Mouse (Mus musculus) limb, embryonic 12.5 days (tissue): ENCODE results near the gene Pdgfb. TPM values are rescaled to one million over a fixed set of nuclear protein-coding genes. Genes with fewer than 3 reads are reported as not detected.

Experiments
- ATAC-seq: fragments of 200-750 bp; cut with Nextera tagmentation; 2 replicates; pipeline ENCODE4 v1.8.0; 2017; ENCODE audit warnings: low read depth, moderate TSS enrichment; ENCODE audit not compliant: insufficient number of reproducible peaks, insufficient read depth, low FRiP score, low TSS enrichment
- H3K27ac ChIP-seq: fragments of 300-500 bp; sonication (generic); 2 replicates; pipeline ENCODE4 v1.5.1; 2016; ENCODE audit warnings: mild to moderate bottlenecking, moderate library complexity
- H3K27me3 ChIP-seq: fragments of 300-500 bp; sonication (generic); 2 replicates; pipeline ENCODE4 v1.6.1; 2016; ENCODE audit warnings: mild to moderate bottlenecking, moderate library complexity
- H3K36me3 ChIP-seq: fragments of 300-500 bp; sonication (generic); 2 replicates; pipeline ENCODE4 v1.6.1; 2016; ENCODE audit warnings: mild to moderate bottlenecking, moderate library complexity
- H3K4me1 ChIP-seq: fragments of 300-500 bp; sonication (generic); replicated peaks from 2 replicates; pipeline ENCODE4 v1.6.1; 2016
- H3K4me2 ChIP-seq: fragments of 300-500 bp; sonication (generic); 2 replicates; pipeline ENCODE4 v1.6.1; 2016; ENCODE audit warnings: mild to moderate bottlenecking, moderate library complexity
- H3K4me3 ChIP-seq: fragments of 300-500 bp; sonication (generic); replicated peaks from 2 replicates; pipeline ENCODE4 v1.5.1; 2016; ENCODE audit warnings: mild to moderate bottlenecking
- H3K9ac ChIP-seq: fragments of 300-500 bp; sonication (generic); replicated peaks from 2 replicates; pipeline ENCODE4 v1.6.1; 2016; ENCODE audit warnings: mild to moderate bottlenecking, moderate library complexity
- H3K9me3 ChIP-seq: fragments of 300-500 bp; sonication (generic); 2 replicates; pipeline ENCODE4 v1.6.1; 2016; ENCODE audit warnings: mild to moderate bottlenecking, moderate library complexity
- WGBS: fragments of 180-500 bp; shearing (Covaris S2); methylation state at CpG from one replicate; pipeline ENCODE4 v1.1.7; 2016; 5-methylcytosine and 5-hydroxymethylcytosine counted together
- polyA plus RNA-seq: library from polyadenylated mRNA; unstranded; fragments of >200 nt; fragmentation: Nextera tagmentation; extraction: Ambion mirVana; gene quantifications from 2 replicates; pipeline ENCODE4 v1.2.1, GENCODE M21; 2016

Gene Pdgfb
- polyA plus RNA-seq, 1 experiment from 2014 or later, result 2.8 TPM

GRCm38 (mm10) chr15:80034366-80034765 is 19.6 kb upstream of the Pdgfb start:
- Histone ChIP-seq H3K4me2 (no peak overlapping the region), H3K4me3 (no peak overlapping the region), H3K4me1 (no peaks in the 10 kb centered on the region), H3K36me3 (no peaks in the 10 kb centered on the region), H3K9me3 (peaks cover 12% of the 10 kb centered on the region; the same call in 1 of the 2 replicates), H3K27ac (no peak overlapping the region), H3K27me3 (no peaks in the 10 kb centered on the region), H3K9ac (no peak overlapping the region)
- 72% methylated on average over 7 of the region's 7 CpGs for whole genome bisulfite sequencing
- ATAC-seq, result no peak

- H3K36me3 ChIP-seq, result no peaks in the 10 kb centered on the region
- no peak for ATAC-seq
- no peak overlapping the region for H3K4me2 ChIP-seq
- H3K27me3 ChIP-seq, result no peaks in the 10 kb centered on the region
- no peak overlapping the region for H3K9ac ChIP-seq
- WGBS, result 87% methylated on average over 4 of the region's 4 CpGs
- H3K9me3 ChIP-seq, result peaks cover 8% of the 10 kb centered on the region; the same call in 1 of the 2 replicates
- H3K4me3 ChIP-seq, result no peak overlapping the region
- no peaks in the 10 kb centered on the region for H3K4me1 ChIP-seq
- H3K27ac ChIP-seq, result no peak overlapping the region
Observed at GRCm38 (mm10) chr15:80031133-80031532, 16.4 kb upstream of the Pdgfb start.

- no peaks in the 10 kb centered on the region for H3K27me3 ChIP-seq
- no peaks in the 10 kb centered on the region for H3K4me1 ChIP-seq
- no peaks in the 10 kb centered on the region for H3K36me3 ChIP-seq
- ATAC-seq, result no peak
- WGBS, result 93% methylated on average over 10 of the region's 10 CpGs
- H3K9ac ChIP-seq, result no peak overlapping the region
- no peak overlapping the region for H3K4me2 ChIP-seq
- peaks cover 8% of the 10 kb centered on the region; the same call in 1 of the 2 replicates for H3K9me3 ChIP-seq
- no peak overlapping the region for H3K4me3 ChIP-seq
- H3K27ac ChIP-seq, result no peak overlapping the region
Observed at GRCm38 (mm10) chr15:80030399-80030798, 15.6 kb upstream of the Pdgfb start.

- ATAC-seq, result no peak
- H3K9me3 ChIP-seq, result peaks cover 8% of the 10 kb centered on the region; the same call in 1 of the 2 replicates
- H3K4me1 ChIP-seq, result peaks cover 6% of the 10 kb centered on the region; the same call in 1 of the 2 replicates
- no peak overlapping the region for H3K4me2 ChIP-seq
- H3K9ac ChIP-seq, result no peak overlapping the region
- no peak overlapping the region for H3K27ac ChIP-seq
- H3K36me3 ChIP-seq, result no peaks in the 10 kb centered on the region
- no peaks in the 10 kb centered on the region for H3K27me3 ChIP-seq
- H3K4me3 ChIP-seq, result no peak overlapping the region
- WGBS, result 78% methylated on average over 5 of the region's 5 CpGs
Observed at GRCm38 (mm10) chr15:80028862-80029261, 14.1 kb upstream of the Pdgfb start.

- WGBS, result 78% methylated on average over 14 of the region's 14 CpGs
- Histone ChIP-seq H3K9ac (no peak overlapping the region), H3K4me1 (peaks cover 6% of the 10 kb centered on the region; the same call in 1 of the 2 replicates), H3K9me3 (peaks cover 8% of the 10 kb centered on the region; the same call in 1 of the 2 replicates), H3K36me3 (no peaks in the 10 kb centered on the region), H3K4me3 (no peak overlapping the region), H3K27me3 (peaks cover 7% of the 10 kb centered on the region; the same call in 1 of the 2 replicates), H3K4me2 (no peak overlapping the region), H3K27ac (no peak overlapping the region)
- ATAC-seq, result no peak
Observed at GRCm38 (mm10) chr15:80026689-80027353, 12.0 kb upstream of the Pdgfb start.

- H3K27ac ChIP-seq, result no peak overlapping the region
- peaks cover 11% of the 10 kb centered on the region; the same call in 1 of the 2 replicates for H3K27me3 ChIP-seq
- H3K4me1 ChIP-seq, result peaks cover 6% of the 10 kb centered on the region; the same call in 1 of the 2 replicates
- H3K9me3 ChIP-seq, result peaks cover 2% of the 10 kb centered on the region; the same call in 1 of the 2 replicates
- H3K36me3 ChIP-seq, result no peaks in the 10 kb centered on the region
- no peak overlapping the region for H3K4me3 ChIP-seq
- no peak overlapping the region for H3K9ac ChIP-seq
- H3K4me2 ChIP-seq, result no peak overlapping the region
- 71% methylated on average over 5 of the region's 5 CpGs for WGBS
- no peak for ATAC-seq
Observed at GRCm38 (mm10) chr15:80026061-80026460, 11.3 kb upstream of the Pdgfb start.

GRCm38 (mm10) chr15:80025615-80026014 is 10.8 kb upstream of the Pdgfb start:
- Histone ChIP-seq H3K27me3 (peaks cover 15% of the 10 kb centered on the region; the same call in 1 of the 2 replicates), H3K9me3 (no peaks in the 10 kb centered on the region), H3K27ac (no peak overlapping the region), H3K36me3 (no peaks in the 10 kb centered on the region), H3K4me3 (no peak overlapping the region), H3K4me2 (no peak overlapping the region), H3K4me1 (peaks cover 6% of the 10 kb centered on the region; the same call in 1 of the 2 replicates), H3K9ac (no peak overlapping the region)
- ATAC-seq, result no peak
- 76% methylated on average over 7 of the region's 7 CpGs for whole genome bisulfite sequencing

GRCm38 (mm10) chr15:80024331-80025313 is 9.8 kb upstream of the Pdgfb start:
- 48% methylated on average over 11 of the region's 11 CpGs for WGBS

GRCm38 (mm10) chr15:80020516-80020915 is 5.7 kb upstream of the Pdgfb start:
- 0 out of 2 replicates have a peak overlapping the region, but pooled peaks have one; percentile 12 for H3K27ac ChIP-seq
- ATAC-seq, result no peak
- H3K9ac ChIP-seq, result no peak overlapping the region
- no peak overlapping the region for H3K4me2 ChIP-seq
- H3K27me3 ChIP-seq, result peaks cover 49% of the 10 kb centered on the region
- peaks cover 6% of the 10 kb centered on the region; the same call in 1 of the 2 replicates for H3K4me1 ChIP-seq
- no peak overlapping the region for H3K4me3 ChIP-seq
- H3K36me3 ChIP-seq, result no peaks in the 10 kb centered on the region
- 60% methylated on average over 4 of the region's 4 CpGs for WGBS
- no peaks in the 10 kb centered on the region for H3K9me3 ChIP-seq

More at GRCm38 (mm10) chr15:80024331-80025313, 9.8 kb upstream of the Pdgfb start:
- Histone ChIP-seq H3K4me3 (no peak overlapping the region), H3K9me3 (no peaks in the 10 kb centered on the region), H3K27me3 (peaks cover 18% of the 10 kb centered on the region; the same call in 1 of the 2 replicates), H3K9ac (0 out of 2 replicates have a peak overlapping the region, but pooled peaks have one; percentile 8), H3K36me3 (no peaks in the 10 kb centered on the region), H3K4me1 (peaks cover 6% of the 10 kb centered on the region; the same call in 1 of the 2 replicates), H3K27ac (no peak overlapping the region; the same call in 1 of the 2 replicates), H3K4me2 (no peak overlapping the region)
- ATAC-seq, result no peak

- H3K4me2 ChIP-seq, result no peak overlapping the region
- no peaks in the 10 kb centered on the region for H3K36me3 ChIP-seq
- no peak overlapping the region for H3K27ac ChIP-seq
- WGBS, result 43% methylated on average over 4 of the region's 4 CpGs
- peaks cover 12% of the 10 kb centered on the region for H3K4me1 ChIP-seq
- H3K9ac ChIP-seq, result no peak overlapping the region
- no peaks in the 10 kb centered on the region for H3K9me3 ChIP-seq
- H3K27me3 ChIP-seq, result peaks cover 58% of the 10 kb centered on the region
- H3K4me3 ChIP-seq, result no peak overlapping the region
- no peak for ATAC-seq
Observed at GRCm38 (mm10) chr15:80019625-80020024, 4.8 kb upstream of the Pdgfb start.

GRCm38 (mm10) chr15:80019220-80019619 is 4.4 kb upstream of the Pdgfb start:
- H3K27ac ChIP-seq, result no peak overlapping the region
- H3K9ac ChIP-seq, result no peak overlapping the region
- no peak for ATAC-seq
- 85% methylated on average over 7 of the region's 7 CpGs for WGBS
- H3K9me3 ChIP-seq, result no peaks in the 10 kb centered on the region
- no peak overlapping the region for H3K4me3 ChIP-seq
- peaks cover 62% of the 10 kb centered on the region for H3K27me3 ChIP-seq
- H3K36me3 ChIP-seq, result no peaks in the 10 kb centered on the region
- H3K4me2 ChIP-seq, result no peak overlapping the region
- peaks cover 12% of the 10 kb centered on the region for H3K4me1 ChIP-seq
